Mouse (Mus musculus): Measurements from ENCODE around the gene Lime1. TPM values are rescaled to one million over a fixed set of nuclear protein-coding genes. Genes with fewer than 3 reads are reported as not detected.

Gene Lime1
- total RNA-seq (2021) (10 to 100 TPM; 13.6 to 20.5 TPM), polyA plus RNA-seq (2012; rRNA removed) (167 and 174 TPM in 2 replicates)
- long read RNA-seq, partial matches to known transcripts = 0 of 3 reads
- long read RNA-seq, other reads (novel, unspliced or antisense) = 2 of 3 reads

DNA sequence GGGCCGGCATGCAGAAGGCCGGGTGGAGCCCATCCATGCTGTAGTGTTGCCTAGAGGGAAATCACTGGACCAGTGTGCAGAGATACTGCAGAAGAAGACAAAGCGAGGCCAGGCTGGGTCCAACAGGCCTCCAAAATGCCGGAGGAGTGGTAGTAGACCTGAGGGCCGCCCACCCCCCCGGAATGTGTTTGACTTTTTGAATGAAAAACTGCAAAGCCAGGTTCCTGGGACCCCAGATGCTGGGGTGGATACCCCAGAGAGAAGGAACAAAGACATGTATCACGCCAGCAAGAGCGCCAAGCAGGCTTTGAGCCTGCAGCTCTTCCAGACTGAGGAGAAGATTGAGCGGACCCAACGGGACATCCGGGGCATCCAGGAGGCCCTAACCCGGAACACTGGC is at the start of gene Lime1:
Lime1 (plus strand) TSS at position 301 of the 400 bp plus-strand sequence.
- DNase-seq = no peak

GRCm38 (mm10) chr2:181332542-181332941 is 47.3 kb upstream of the Lime1 start:
- no peak for DNase-seq

GRCm38 (mm10) chr2:181334023-181334422 is 45.9 kb upstream of the Lime1 start:
- DNase-seq = peak; percentile 63

DNA sequence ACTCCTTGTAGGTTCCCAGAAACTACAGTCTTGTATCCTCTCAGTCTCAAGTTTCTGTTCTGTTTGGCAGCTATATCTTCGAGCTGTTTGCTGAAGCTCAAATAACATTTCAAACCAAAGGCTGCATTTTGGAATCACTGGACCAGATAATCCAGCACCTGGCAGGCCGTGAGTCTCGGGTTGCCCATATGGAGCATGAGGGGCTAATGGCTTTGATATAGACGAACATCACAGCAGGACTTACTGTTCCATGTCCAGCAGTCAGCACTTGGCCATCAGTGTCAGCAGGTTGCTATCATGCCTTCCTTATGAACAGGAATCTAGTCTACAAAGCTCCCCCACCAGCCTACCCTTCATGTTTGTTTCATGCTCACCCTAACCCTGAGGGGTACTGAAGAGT is 39.5 kb upstream of the Lime1 start:
- DNase-seq = no peak

- no peak for DNase-seq
These were observed 37.1 kb upstream of the Lime1 start for GRCm38 (mm10) chr2:181342766-181343165.

- DNase-seq = no peak
These were observed 23.1 kb upstream of the Lime1 start for GRCm38 (mm10) chr2:181356780-181357179.

- no peak for DNase-seq
These were observed 15.9 kb upstream of the Lime1 start for GRCm38 (mm10) chr2:181363946-181364345.

GRCm38 (mm10) chr2:181364487-181364859 is 15.4 kb upstream of the Lime1 start:
- DNase-seq = no peak

DNA sequence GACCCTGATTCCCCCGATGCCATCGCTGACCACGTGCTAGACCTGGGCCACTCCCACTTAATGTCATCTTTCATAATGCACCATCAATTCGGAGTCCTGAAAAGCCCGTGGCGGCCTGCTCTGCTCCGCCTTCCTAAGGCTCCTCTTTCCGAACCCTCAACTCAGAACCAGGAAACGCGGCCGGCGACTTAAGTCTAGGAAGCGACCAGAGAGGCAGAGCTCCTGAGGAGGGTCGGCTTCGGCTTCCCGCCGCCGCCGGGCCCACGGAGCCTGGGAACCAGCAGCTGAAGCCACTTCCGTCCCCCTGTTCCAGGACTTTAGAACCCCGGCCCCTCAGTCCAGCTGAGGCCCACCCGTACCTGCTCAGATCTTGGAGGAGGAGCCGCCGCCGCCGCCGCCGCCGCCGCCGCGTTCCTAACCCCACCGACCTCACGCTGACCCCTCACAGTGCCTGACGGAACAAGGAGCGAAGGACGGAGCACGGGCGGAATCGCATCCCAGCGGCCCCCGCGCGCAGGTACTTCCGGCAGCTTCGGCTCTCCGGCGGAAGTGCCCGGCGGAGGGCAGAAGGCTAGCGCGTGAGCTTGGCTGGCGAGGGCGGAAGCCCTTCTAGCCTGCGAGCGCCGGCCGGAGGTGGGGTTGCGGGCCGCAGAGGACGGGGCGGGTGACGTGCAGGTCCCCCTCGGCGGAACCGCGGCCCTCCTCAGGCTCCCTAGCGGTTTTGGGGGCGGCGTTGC is 14.8 kb upstream of the Lime1 start, which contains the start of the genes Zgpat and Arfrp1:
Zgpat (plus strand) TSS at position 69 of the 737 bp plus-strand sequence.
Arfrp1 (minus strand) TSS at position 545 of the 737 bp plus-strand sequence.
- peak; percentile 94 for DNase-seq

- DNase-seq = no peak
These were observed 14.2 kb upstream of the Lime1 start for GRCm38 (mm10) chr2:181365655-181366075.

- DNase-seq = no peak
These were observed 9.9 kb upstream of the Lime1 start for GRCm38 (mm10) chr2:181370001-181370400.

DNA sequence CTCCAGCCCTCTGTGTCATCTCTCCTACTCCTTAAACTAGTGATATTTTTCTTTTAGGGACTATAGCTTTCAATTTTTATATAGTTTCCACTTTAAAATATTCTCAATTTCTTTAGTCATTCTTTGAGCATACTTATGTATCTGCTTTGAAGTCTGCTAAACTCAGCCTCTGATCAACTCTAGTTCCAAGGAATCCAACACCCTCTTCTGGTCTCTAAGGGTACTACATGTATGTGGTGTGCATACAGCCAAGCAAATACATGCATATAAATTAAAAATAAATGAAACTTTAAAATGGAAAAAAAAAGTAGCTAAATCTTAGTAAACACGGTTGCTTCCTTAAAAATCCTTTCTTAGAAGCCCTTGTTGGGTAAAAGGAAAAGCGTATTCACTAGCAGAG is 4.1 kb upstream of the Lime1 start:
- no peak for DNase-seq

DNA sequence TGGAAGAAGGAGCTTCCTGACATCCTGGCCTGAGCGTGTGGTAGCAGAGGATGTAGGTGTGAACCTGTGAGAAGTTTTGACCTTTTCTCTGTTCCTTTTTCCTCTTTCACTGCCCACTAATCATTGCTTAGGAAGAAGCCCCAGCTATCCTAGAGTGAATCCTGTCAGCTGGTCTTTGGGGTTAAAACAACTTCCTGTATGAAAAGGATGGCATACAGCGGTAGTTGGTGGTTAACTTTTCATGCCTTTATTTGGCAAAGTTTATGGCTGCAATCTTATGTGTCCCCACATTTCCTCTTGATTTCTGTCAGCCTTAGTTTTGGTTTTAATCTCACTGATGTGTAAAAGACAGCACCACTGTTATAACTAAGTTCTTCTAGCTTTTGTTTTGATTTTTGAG is 2.6 kb upstream of the Lime1 start:
- DNase-seq = no peak

DNA sequence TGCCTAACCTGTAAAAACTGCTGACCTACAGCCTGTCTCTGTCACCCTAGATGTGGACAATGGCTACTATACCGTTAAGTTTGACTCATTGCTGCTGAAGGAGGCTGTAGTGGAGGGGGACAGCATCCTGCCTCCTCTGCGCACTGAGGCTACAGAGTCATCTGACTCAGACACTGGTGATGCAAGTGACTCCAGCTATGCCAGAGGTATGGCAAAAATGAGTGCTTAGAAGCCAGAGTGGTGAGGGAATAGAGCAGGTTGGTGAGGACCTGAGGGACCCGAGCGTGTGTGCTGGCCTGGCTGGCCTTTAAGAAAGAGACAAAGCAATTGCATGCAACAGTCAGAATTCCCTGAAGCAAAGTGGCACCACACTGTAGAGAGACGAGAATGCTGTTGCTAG is 1.2 kb upstream of the Lime1 start:
- DNase-seq = no peak

GRCm38 (mm10) chr2:181380251-181380650 is 373 bp downstream of the Lime1 start:
- DNase-seq = no peak

GRCm38 (mm10) chr2:181381107-181381506 is 1.2 kb downstream of the Lime1 start:
- DNase-seq = no peak

- no peak for DNase-seq
These were observed 1.9 kb downstream of the Lime1 start for GRCm38 (mm10) chr2:181381631-181382306.

GRCm38 (mm10) chr2:181384463-181384862 is 4.6 kb downstream of the Lime1 start:
- DNase-seq = no peak

GRCm38 (mm10) chr2:181384919-181385391 is 5.1 kb downstream of the Lime1 start:
- peak; percentile 46 for DNase-seq

- DNase-seq = peak; percentile 62
These were observed 6.0 kb downstream of the Lime1 start for GRCm38 (mm10) chr2:181385885-181386284.

- DNase-seq = no peak
These were observed 6.9 kb downstream of the Lime1 start for GRCm38 (mm10) chr2:181386663-181387210.

DNA sequence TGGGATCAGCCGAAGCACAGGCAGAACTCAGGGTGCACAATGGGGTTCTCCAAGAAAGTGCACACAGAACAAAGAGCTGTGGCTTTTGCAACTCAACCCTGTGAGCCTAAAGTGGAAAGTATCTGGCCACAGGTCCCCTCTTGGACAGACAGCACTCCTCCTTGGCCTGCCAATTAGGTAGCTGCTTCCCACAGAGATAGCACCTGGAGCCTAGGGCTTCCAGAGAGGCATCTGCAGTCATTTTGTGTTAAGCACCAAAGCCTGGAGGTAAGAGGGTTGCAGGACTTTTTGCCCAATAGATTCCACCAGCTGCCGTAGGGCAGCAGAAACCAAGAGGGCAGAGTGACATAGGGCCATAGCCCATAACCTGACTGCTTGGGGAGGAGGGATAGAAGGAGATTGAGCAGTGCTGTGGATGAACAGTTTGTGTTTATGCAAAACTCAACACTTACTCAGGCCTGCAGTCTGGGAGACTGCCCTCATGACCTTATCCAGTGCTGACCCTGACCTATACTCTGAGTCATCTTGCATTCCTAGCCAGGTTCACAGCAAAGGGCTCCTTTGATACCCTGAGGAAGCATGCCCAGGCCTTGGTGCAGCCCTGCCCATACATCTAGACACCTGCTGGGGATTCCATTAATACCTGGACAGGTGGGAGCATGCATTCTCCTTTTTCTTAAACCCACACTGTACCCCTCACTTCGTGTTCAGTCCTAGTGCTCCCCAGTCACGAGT is 10.4 kb downstream of the Lime1 start:
- peak; percentile 86 for DNase-seq
